Mouse (Mus musculus): Measurements from ENCODE around the gene Nxpe4.
"Not testable (repeated sequence)": the region's sequence is repeated elsewhere in the genome, so short reads cannot be mapped to it uniquely, and the experiment has no call there.

Nxpe4 gene

DNA sequence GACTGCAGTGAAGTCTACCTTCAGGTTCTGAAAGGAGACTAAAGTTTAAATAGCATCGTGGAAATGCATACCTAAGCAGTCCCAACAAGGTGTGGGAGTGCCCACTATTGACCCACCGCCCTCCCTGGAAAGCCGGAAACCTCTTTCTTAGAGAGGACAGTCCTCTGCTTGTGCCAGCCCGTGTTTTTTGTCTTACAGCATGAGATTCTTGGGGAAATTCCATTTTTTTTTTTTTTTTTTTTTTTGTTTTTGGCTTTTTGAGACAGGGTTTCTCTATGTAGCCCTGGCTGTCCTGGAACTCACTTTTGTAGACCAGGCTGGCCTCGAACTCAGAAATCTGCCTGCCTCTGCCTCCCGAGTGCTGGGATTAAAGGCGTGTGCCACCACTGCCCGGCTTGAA lies 255.5 kb downstream of the Nxpe4 start:
- DNase-seq, result not testable (repeated sequence)

DNA sequence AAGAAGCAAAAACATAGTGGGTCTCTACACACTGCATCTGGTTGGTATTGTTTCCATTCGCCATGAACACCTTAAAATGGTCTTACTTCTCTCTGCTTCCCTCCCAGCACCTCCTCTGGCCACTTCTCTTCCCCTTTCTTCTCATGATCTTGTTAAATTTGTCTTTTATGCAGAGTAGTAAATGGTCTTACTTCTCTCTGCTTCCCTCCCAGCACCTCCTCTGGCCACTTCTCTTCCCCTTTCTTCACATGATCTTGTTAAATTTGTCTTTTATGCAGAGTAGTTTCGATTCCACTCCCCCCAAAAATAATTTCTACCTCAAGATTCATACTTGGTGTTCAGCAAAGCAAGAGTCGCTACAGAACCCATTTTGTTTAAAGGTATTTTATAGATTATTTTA lies 256.2 kb downstream of the Nxpe4 start:
- DNase-seq, result no peak

DNA sequence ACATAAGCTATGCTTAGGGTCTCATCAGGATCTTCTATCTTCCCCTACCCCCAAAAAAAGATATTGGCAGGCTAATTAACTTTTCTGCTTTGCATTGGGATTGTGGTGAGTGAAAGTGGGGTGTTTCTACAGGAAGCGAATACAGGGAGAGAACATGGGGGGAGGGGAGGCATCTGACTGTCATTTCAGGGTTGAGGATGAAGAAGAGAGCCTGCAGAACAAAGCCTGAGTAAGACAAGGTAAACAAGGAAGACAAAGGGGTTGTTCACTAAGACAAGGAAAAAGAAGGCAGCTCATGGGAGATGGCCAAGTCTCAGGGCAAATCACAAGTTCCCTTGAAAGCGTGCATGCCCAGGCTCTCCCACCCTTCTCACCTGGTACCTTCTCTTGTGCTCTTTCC lies 256.6 kb downstream of the Nxpe4 start:
- no peak for DNase-seq

DNA sequence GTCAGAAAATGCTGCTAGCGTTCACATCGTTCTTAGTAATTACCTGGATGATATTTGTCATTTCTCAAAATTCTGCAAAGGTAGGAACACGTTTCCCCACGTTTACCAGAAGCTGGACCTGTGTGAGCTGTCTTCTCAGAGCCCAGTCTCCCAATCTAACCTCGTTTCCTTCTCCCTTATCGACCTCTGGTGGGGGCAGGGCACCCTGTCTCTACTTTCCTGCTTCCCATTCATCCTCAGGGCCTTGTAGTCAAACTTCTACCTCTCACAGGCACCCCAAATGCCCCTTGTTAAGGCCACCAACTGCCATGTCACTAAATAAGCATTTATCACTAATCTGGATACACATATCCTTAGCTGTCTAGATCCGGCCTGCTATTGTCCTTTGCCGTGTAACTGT lies 257.0 kb downstream of the Nxpe4 start:
- DNase-seq, result no peak

DNA sequence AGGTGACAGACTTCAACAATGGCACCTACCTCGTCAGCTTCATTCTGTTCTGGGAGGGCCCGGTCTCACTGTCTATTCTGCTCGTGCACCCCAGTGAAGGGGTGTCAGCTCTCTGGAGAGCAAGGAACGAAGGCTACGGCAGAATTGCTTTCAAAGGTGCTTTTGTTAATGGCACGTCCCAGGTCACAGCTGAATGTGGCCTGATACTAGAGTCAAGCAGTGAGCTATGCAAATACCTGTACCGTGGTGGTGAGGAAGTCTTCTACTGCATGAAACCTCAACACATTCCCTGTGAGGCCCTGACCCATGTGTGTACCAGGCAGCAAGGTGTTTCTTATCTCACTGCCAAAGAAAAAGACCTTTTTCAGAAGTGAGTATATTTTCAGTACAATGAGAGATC lies 258.6 kb downstream of the Nxpe4 start:
- DNase-seq, result no peak

DNA sequence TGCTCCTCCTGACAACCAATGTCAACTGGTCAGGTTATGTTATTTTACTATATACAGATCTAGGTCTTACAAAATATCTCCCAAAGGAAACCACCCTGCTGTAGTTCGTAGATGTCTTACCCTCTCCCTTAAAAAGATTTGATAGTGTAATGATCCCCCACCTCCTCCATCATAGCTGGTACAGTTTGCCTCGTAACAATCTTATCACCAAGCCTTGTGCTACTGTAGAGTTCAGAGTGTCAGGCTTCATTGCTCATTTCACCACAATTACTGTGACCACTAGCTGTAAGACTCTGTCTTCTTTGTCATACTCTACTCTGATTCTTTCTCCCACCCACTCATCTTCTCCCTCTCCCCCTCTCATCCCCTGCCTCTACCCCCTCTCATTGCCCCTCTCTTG lies 259.2 kb downstream of the Nxpe4 start:
- no peak for DNase-seq

DNA sequence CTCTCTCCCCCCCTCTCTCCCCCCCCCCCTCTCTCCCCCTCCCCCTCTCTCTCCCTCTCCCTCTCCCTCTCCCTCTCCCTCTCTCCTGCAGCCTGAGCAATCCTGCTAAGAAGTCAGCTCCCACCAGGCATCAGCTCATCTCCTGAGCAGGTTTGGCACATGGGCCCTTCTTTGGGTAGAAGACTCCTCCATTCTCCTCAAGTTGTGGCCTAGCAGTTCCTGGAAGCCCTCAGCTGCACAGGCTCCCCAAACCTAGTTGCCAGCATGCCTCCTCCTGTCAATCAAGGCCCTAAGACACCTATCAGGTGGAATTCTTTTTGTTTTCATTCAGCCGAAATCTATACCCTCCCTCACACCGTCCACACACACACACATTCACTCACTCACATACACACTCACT lies 259.7 kb downstream of the Nxpe4 start:
- no peak for DNase-seq

DNA sequence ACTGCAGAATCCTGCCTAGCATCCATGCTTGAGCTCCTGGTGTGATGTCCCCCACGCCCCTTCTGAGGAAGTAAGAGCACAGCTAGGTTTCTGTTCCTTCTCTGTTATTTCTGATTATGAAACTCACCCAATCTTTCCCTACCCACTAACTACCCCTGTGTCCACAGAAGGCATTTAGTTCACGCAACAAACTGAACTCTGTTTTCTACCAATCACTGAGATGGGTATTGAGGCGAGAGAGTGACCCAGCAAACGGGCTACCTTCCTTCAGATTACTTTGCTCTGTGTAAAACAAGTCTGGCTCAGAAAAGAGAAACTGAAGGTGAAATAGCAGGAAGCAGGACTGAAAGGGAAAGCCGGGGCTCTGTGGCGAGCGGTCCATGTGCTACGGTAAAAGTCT lies 260.6 kb downstream of the Nxpe4 start:
- no peak for DNase-seq

DNA sequence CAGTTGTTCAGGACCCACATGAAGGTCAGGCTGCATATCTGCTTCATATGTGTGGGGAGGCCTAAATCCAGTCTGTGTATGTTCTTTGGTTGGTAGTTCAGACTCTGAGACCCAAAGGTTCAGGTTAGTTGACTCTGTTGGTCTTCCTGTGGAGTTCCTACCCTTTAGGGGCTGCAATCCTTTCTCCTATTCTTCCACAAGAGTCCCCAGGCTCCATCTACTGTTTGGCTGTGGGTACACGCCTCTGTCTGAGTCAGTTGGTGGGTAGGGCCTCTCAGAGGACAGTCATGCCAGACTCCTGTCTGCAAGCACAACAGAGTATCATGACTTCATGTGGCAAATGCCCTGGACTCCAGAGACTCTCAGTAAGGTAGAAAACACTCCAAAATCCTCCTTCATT lies 261.4 kb downstream of the Nxpe4 start:
- no peak for DNase-seq

DNA sequence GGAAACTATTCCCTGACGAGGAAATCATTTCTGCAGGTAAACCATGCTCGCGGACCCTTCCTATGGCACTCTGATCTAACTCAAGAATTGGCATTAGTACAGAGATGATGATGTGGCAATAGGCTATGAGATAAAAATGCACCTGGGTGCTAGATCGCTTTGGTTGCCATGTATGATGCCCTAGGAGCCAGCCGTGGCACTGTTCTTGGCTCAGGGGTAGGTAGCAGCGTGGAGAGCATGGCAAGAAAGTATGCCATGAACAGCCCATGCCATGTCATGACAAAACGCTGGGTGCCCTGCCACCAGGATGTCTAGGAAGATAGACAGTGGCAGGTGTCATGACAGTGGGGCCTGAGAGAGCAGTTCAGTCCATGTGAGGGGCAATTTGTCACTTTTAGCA lies 265.4 kb downstream of the Nxpe4 start:
- no peak for DNase-seq

DNA sequence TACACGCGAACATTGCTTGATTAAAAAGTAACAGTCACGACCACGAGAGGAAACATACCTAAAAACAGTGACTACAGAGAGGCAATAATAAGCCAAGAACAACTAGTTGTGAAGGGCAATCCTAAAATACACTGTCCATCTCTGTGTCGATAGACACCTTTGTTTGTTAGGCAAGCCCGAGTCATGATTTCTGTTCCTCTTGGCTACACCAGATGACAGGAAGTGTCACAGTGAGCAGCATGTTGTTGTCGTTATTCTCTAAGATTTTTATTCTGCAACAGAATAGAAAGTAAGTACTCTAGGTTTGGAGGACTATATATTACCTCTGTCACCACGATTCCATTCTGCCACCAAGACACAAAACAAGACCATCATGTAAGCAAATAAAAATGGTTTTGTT lies 270.6 kb downstream of the Nxpe4 start:
- no peak for DNase-seq

DNA sequence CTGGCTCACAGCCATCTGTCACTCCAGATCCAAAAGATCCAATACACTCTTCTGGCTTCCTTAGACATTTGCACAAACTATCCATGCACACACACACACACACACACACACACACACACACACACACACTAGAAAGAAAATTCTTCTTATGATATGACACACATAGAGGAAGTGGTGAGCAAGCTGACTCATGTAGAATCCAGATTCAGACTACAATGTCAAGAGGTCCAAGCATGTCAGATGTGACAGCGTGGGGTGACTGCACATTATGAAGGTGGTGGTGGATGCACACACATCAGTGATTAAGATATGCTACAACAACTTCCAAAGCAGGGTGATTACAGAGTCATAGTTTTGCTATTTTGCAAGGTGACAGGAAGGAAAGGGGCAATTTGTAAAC lies 282.1 kb downstream of the Nxpe4 start:
- DNase-seq, result no peak

DNA sequence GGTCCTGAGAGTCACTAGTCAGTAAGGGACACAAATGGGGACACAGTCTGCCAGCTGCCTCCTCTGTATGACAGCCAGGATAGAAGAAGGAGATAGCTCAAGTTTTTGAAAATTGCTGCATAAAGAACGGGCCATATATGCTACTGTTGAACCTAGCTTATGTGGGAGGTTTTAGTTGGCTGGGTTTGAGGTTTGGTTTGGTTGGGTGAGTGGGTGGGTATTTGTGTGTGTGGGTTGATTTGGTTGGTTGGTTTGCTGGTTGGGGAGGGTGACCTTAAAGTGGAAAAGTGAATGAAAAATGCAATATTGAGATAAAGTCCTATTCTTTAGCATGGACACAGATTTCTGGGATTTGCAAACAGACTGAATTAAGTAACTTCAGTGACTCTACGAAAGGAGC lies 283.0 kb downstream of the Nxpe4 start:
- no peak for DNase-seq

DNA sequence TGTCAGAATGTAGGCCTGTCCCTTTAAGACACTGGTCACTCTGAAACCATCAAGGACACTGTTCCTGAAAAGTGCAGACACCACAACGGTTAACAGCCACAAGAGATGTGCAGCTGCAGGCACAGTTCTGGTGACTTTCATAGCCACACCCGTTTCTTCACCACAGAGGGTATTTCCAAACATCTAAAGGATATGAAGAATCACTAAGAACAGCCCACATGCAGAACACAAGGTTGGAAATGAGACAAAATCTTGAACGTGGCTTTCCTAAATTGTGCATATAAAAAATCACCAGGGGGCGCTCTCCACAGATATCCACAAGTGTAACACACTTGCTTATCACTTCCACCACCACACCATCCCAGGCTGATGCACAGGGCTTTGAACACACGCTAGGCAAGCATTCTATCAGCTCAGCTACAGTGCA lies 286.0 kb downstream of the Nxpe4 start:
- DNase-seq, result peak in 1 of 2 experiments; percentile 6
